Comparison of ENCODE assay signal across 9 mouse cellular contexts in the genomic region with DNA sequence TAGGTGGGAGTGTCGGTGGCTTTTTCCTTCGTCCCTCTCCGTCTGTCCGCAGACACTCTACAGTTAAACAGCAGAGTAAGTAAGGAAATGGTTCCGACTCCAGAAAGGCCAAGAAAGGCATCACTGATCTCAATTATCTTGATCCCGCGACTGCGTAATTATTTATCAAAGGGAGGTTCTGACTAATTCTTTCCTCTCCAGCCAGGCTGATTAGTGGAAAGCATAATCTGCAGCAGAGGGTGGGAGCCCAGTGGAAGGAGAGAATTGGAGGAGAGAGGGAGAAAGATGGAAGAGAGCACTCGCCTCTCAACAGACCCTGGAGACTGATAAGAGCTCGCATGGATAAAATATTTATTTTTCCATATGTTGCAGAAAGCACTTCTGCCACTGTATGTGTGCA.
DNase-seq lines count a peak whose midpoint lies in the region; ATAC-seq and TF ChIP-seq lines count a peak whose summit lies in the region.
"Had no signal": no experiment of that assay in that cellular context is flagged by ENCODE, and none has a peak within 500 bp of the region (broad histone marks: within the 10 kb centered on the region; RNA-seq: fewer than 3 reads in every experiment).

No protein-coding gene starts in this region.

- intact Hi-C loops in heart, postnatal 36 days (cut with DNase I): loop anchor here (1.0 to 10.0 kb wide), 6 partner anchors 32 to 735 kb away; no protein-coding TSS in a partner anchor

- WGBS in neural tube, embryonic 13.5 days: 63% methylated on average over 10 of the region's 10 CpGs
- WGBS in heart, postnatal 0 days: 64% methylated on average over 10 of the region's 10 CpGs
- 16% methylated on average over 10 of the region's 10 CpGs for WGBS in olfactory bulb, adult 2 months
- 69% methylated on average over 10 of the region's 10 CpGs for WGBS in liver, embryonic 12.5 days (ENCODE audit: insufficient replicate concordance)

- H3K4me1 ChIP-seq in neural tube, embryonic 13.5 days (replicated peaks): peaks cover 56% of the 10 kb centered on the region
- H3K4me1 ChIP-seq in heart, postnatal 0 days (ENCODE audit: control insufficient read depth, insufficient read depth): peaks cover 26% of the 10 kb centered on the region
- H3K4me1 ChIP-seq in olfactory bulb, adult 2 months (ENCODE audit: control insufficient read depth, insufficient read depth, low read length): peaks cover 20% of the 10 kb centered on the region
- H3K4me1 ChIP-seq in liver, embryonic 12.5 days: peaks cover 6% of the 10 kb centered on the region; the same call in 1 of the 2 replicates

- no peak overlapping the region for H3K4me3 ChIP-seq in neural tube, embryonic 13.5 days
- H3K4me3 ChIP-seq in heart, postnatal 0 days (ENCODE audit: low read depth, low read length): no peak overlapping the region
- H3K4me3 ChIP-seq in olfactory bulb, adult 2 months (ENCODE audit: insufficient read depth, low read depth, low read length): no peak overlapping the region
- no peak overlapping the region for H3K4me3 ChIP-seq in liver, embryonic 12.5 days

- no peak overlapping the region for H3K9ac ChIP-seq in neural tube, embryonic 13.5 days
- no peak overlapping the region for H3K9ac ChIP-seq in heart, postnatal 0 days (replicated peaks; ENCODE audit: low read depth, low read length)
- H3K9ac ChIP-seq in liver, embryonic 12.5 days: no peak overlapping the region

- TF ChIP-seq EP300 in heart, postnatal 0 days (IDR thresholded peaks at IDR 0.05; ENCODE audit: low read depth): no peak

- no peaks in the 10 kb centered on the region for H3K9me3 ChIP-seq in neural tube, embryonic 13.5 days
- no peaks in the 10 kb centered on the region for H3K9me3 ChIP-seq in heart, postnatal 0 days (replicated peaks; ENCODE audit: control insufficient read depth, low read length)
- H3K9me3 ChIP-seq in liver, embryonic 12.5 days (replicated peaks): no peaks in the 10 kb centered on the region

- H3K36me3 ChIP-seq in neural tube, embryonic 13.5 days: peaks cover 25% of the 10 kb centered on the region
- H3K36me3 ChIP-seq in heart, postnatal 0 days (replicated peaks; ENCODE audit: control insufficient read depth, insufficient read depth, low read length): peaks cover 12% of the 10 kb centered on the region; the same call in 1 of the 2 replicates
- no peaks in the 10 kb centered on the region for H3K36me3 ChIP-seq in liver, embryonic 12.5 days

- no peak for TF ChIP-seq CTCF in heart, postnatal 0 days (IDR thresholded peaks at IDR 0.05; ENCODE audit: low read depth)
- TF ChIP-seq CTCF in olfactory bulb, adult 2 months (IDR thresholded peaks at IDR 0.05; ENCODE audit: insufficient read depth, low read depth, low read length): no peak

- no peaks in the 10 kb centered on the region for H3K27me3 ChIP-seq in neural tube, embryonic 13.5 days
- no peaks in the 10 kb centered on the region for H3K27me3 ChIP-seq in heart, postnatal 0 days (ENCODE audit: control insufficient read depth, insufficient read depth, low read length)
- H3K27me3 ChIP-seq in liver, embryonic 12.5 days (replicated peaks): no peaks in the 10 kb centered on the region; the same call in 1 of the 2 replicates

- DNase-seq in heart, adult 11 months: peak; percentile 93
- no peak for DNase-seq in heart, postnatal 36 days
- no peak for DNase-seq in neural tube, embryonic 10.5 days (ENCODE audit: extremely low spot score, low spot score)
- no peak for DNase-seq in heart, postnatal 0 days (ENCODE audit: low spot score)
- DNase-seq in liver: no peak
- DNase-seq: cerebellum, postnatal 10 days had no signal

- no peak overlapping the region for H3K4me2 ChIP-seq in neural tube, embryonic 13.5 days
- no peak overlapping the region for H3K4me2 ChIP-seq in heart, postnatal 0 days (ENCODE audit: low read depth, low read length)
- H3K4me2 ChIP-seq in liver, embryonic 12.5 days: no peak overlapping the region

- ATAC-seq in neural tube, embryonic 13.5 days (ENCODE audit: low read depth): no peak
- ATAC-seq in heart, postnatal 0 days (ENCODE audit: insufficient read depth, low read depth): no peak
- ATAC-seq in liver, embryonic 12.5 days: no peak

- TF ChIP-seq POLR2A in olfactory bulb, adult 2 months (IDR thresholded peaks at IDR 0.05; ENCODE audit: insufficient read depth, low read depth, low read length): no peak

- peak overlapping the region; percentile 75 for H3K27ac ChIP-seq in neural tube, embryonic 13.5 days (replicated peaks)
- peak overlapping the region; percentile 62 for H3K27ac ChIP-seq in heart, postnatal 0 days (ENCODE audit: low read depth)
- H3K27ac ChIP-seq in olfactory bulb, adult 2 months (ENCODE audit: insufficient read depth, low read depth, low read length): peak overlapping the region; percentile 73
- no peak overlapping the region for H3K27ac ChIP-seq in liver, embryonic 12.5 days
